Mouse (Mus musculus) cerebellum, adult 2 months (tissue): Measurements from ENCODE around the gene Dnajc13. TPM values are rescaled to one million over a fixed set of nuclear protein-coding genes. Genes with fewer than 3 reads are reported as not detected.
A peak's percentile ranks its signal among the peaks of the same experiment; 100 is the strongest.

Experiments used
- DNase-seq, 2 experiments: peaks; one replicate each; pipeline ENCODE4 v3.0.0; 2021
- H3K27ac ChIP-seq: fragments of 200-500 bp; 2 replicates; pipeline ENCODE4 v1.5.1; 2012; ENCODE audit warnings: low read length, control low read depth, inconsistent platforms; ENCODE audit not compliant: insufficient read depth
- H3K27me3 ChIP-seq: fragments of 200-500 bp; 2 replicates; pipeline ENCODE4 v1.6.1; 2012; ENCODE audit warnings: inconsistent platforms, mild to moderate bottlenecking, low read length, moderate library complexity; ENCODE audit not compliant: control insufficient read depth, insufficient read depth
- H3K4me1 ChIP-seq: fragments of 200-500 bp; 2 replicates; pipeline ENCODE4 v1.6.1; 2011; ENCODE audit warnings: low read length; ENCODE audit not compliant: control insufficient read depth, insufficient read depth
- H3K4me3 ChIP-seq: fragments of 200-500 bp; replicated peaks from 2 replicates; pipeline ENCODE3; 2011; ENCODE audit warnings: mild to moderate bottlenecking, low read depth, low read length, control low read depth; ENCODE audit not compliant: insufficient read depth
- CTCF ChIP-seq: fragments of 200-500 bp; IDR thresholded peaks from 2 replicates; pipeline ENCODE4 v1.5.1; 2011; ENCODE audit warnings: low read depth, mild to moderate bottlenecking, control low read depth, low read length, moderate library complexity, borderline replicate concordance; ENCODE audit not compliant: insufficient read depth
- POLR2A ChIP-seq: fragments of 200-500 bp; IDR thresholded peaks from 2 replicates; pipeline ENCODE4 v1.6.1; 2011; ENCODE audit warnings: low read length, control low read depth, borderline replicate concordance; ENCODE audit not compliant: insufficient read depth
- WGBS: fragments of 180-500 bp; shearing (Covaris S2); methylation state at CpG from one replicate; pipeline ENCODE4 v1.1.7; 2018; 5-methylcytosine and 5-hydroxymethylcytosine counted together
- polyA plus RNA-seq: library from polyadenylated mRNA; depleted of rRNA; stranded (reverse); fragments of >200 nt; gene quantifications from 2 replicates; pipeline ENCODE4 v1.2.3, GENCODE M21; 2012; rRNA removed

The Dnajc13 gene
- polyA plus RNA-seq, 1 experiment = 61.5 TPM

- Histone ChIP-seq H3K27ac (no peak overlapping the region), H3K4me3 (no peak overlapping the region), H3K4me1 (no peaks in the 10 kb centered on the region), H3K27me3 (no peaks in the 10 kb centered on the region)
- DNase-seq = peak in 1 of 2 experiments; percentile 38
- no peak for TF ChIP-seq POLR2A
- TF ChIP-seq CTCF = no peak
- 28% methylated on average over 2 of the region's 2 CpGs for WGBS
Measured at GRCm38 (mm10) chr9:104102901-104103300, 159.8 kb downstream of the Dnajc13 start.

GRCm38 (mm10) chr9:104102301-104102700, 160.4 kb downstream of the Dnajc13 start:
- WGBS = 40% methylated on average over 6 of the region's 6 CpGs

GRCm38 (mm10) chr9:104101458-104101857, 161.3 kb downstream of the Dnajc13 start:
- Histone ChIP-seq H3K27me3 (no peaks in the 10 kb centered on the region), H3K4me3 (no peak overlapping the region), H3K4me1 (no peaks in the 10 kb centered on the region), H3K27ac (no peak overlapping the region)
- DNase-seq = no peak
- WGBS = 46% methylated on average over 3 of the region's 3 CpGs
- TF ChIP-seq POLR2A (no peak), CTCF (no peak)

More at GRCm38 (mm10) chr9:104102301-104102700, 160.4 kb downstream of the Dnajc13 start:
- Histone ChIP-seq H3K4me3 (no peak overlapping the region), H3K27ac (no peak overlapping the region), H3K4me1 (no peaks in the 10 kb centered on the region), H3K27me3 (no peaks in the 10 kb centered on the region)
- peak in 1 of 2 experiments; percentile 12 for DNase-seq
- TF ChIP-seq POLR2A (no peak), CTCF (no peak)

Other genes starting within 250 kb of the Dnajc13 start
- gene Gm28305, start 222.3 kb downstream of the Dnajc13 start, polyA plus RNA-seq = not detected in 2 replicates
- gene Uba5, start 199.8 kb downstream of the Dnajc13 start, polyA plus RNA-seq = 52.3 and 55.2 TPM in 2 replicates
- gene Acad11, start 199.6 kb downstream of the Dnajc13 start, polyA plus RNA-seq = 28.1 and 29.7 TPM in 2 replicates
- 2.8 and 4.2 TPM in 2 replicates for gene Ackr4, start 136.0 kb downstream of the Dnajc13 start, polyA plus RNA-seq
- 0.13 and 0.22 TPM in 2 replicates for gene Acpp, start 74.8 kb upstream of the Dnajc13 start, polyA plus RNA-seq